ENCODE assay signal across 8 mouse cellular contexts in the genomic region with DNA sequence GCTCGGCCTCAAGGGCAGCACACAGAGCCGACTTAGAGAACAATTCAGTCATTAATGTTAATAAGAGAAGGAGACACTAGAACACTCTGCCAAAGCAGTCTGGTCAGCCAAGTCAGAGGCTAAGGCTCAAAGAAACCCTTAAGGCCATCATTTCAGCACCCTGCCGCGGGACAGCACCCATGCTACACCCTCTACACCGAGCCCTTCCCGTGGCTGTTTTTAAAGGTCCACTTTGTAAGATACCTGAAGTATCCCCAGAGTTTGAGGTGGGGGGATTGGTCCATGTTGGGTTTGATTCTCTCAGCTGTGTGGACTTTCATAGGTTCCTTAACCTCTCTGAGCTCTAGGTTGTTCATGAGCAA. TPM values are rescaled to one million over a fixed set of nuclear protein-coding genes. Genes with fewer than 3 reads are reported as not detected.
DNase-seq lines count a peak whose midpoint lies in the region; ATAC-seq lines count a peak whose summit lies in the region.
"Had no signal": no experiment of that assay in that cellular context is flagged by ENCODE, and none has a peak within 500 bp of the region (broad histone marks: within the 10 kb centered on the region; RNA-seq: fewer than 3 reads in every experiment).

No protein-coding gene starts in this region.

- H3K9me3 ChIP-seq in midbrain, embryonic 16.5 days (replicated peaks; ENCODE audit: control insufficient read depth, low read length, poor library complexity, severe bottlenecking): no peaks in the 10 kb centered on the region
- H3K9me3 ChIP-seq: embryonic facial prominence, embryonic 15.5 days had no signal

- H3K9ac ChIP-seq in midbrain, embryonic 16.5 days (ENCODE audit: low read depth, low read length): no peak overlapping the region
- H3K9ac ChIP-seq: embryonic facial prominence, embryonic 15.5 days had no signal

- no peak overlapping the region for H3K27ac ChIP-seq in midbrain, embryonic 16.5 days (ENCODE audit: low read length)
- H3K27ac ChIP-seq: embryonic facial prominence, embryonic 15.5 days had no signal

- peaks cover 15% of the 10 kb centered on the region for H3K27me3 ChIP-seq in midbrain, embryonic 16.5 days (ENCODE audit: control insufficient read depth, insufficient read depth, low read depth, low read length)

- DNase-seq in right cerebral cortex, postnatal 4 days: peak; percentile 36
- no peak for DNase-seq in right cerebral cortex, postnatal 10 days (ENCODE audit: low spot score in 2 of 2)
- DNase-seq in c-Kit-positive CD71-negative TER-119-negative erythroid progenitor cells, embryonic 14.5 days (ENCODE audit: low read depth): peak; percentile 49
- DNase-seq in kidney, adult 9 months: peak; percentile 36
- no peak for DNase-seq in cerebellum, adult 9-11 months
- no peak for DNase-seq in c-Kit-positive CD71-positive TER-119-positive erythroid progenitor cells, embryonic 14.5 days (ENCODE audit: low spot score)

- H3K4me3 ChIP-seq in midbrain, embryonic 16.5 days (ENCODE audit: low read depth, low read length): no peak overlapping the region
- H3K4me3 ChIP-seq: embryonic facial prominence, embryonic 15.5 days had no signal

- H3K4me2 ChIP-seq in midbrain, embryonic 16.5 days (ENCODE audit: low read length): peak overlapping the region; percentile 50; the same call in 1 of the 2 replicates
- H3K4me2 ChIP-seq: embryonic facial prominence, embryonic 15.5 days had no signal

- peaks cover 23% of the 10 kb centered on the region for H3K4me1 ChIP-seq in midbrain, embryonic 16.5 days (ENCODE audit: control insufficient read depth, insufficient read depth, low read length)

- ATAC-seq in midbrain, embryonic 16.5 days: no peak

- no peaks in the 10 kb centered on the region for H3K36me3 ChIP-seq in midbrain, embryonic 16.5 days (ENCODE audit: control insufficient read depth, insufficient read depth, low read length)
- H3K36me3 ChIP-seq: embryonic facial prominence, embryonic 15.5 days had no signal

- WGBS in midbrain, embryonic 16.5 days: 11% methylated on average over 6 of the region's 6 CpGs

RNA-seq across cellular contexts. Expression of gene Zdhhc22, which starts 6.1 kb away (rescaled TPM):
- polyA plus RNA-seq in midbrain, embryonic 16.5 days (2015; fragmentation: Nextera tagmentation; extraction: Ambion mirVana): 24.4 and 28.1 TPM in 2 replicates

RNA-seq across cellular contexts. Expression of gene Tmem63c, which starts 37.0 kb away (rescaled TPM):
- polyA plus RNA-seq in midbrain, embryonic 16.5 days (2015; fragmentation: Nextera tagmentation; extraction: Ambion mirVana): 12.9 and 13.7 TPM in 2 replicates

RNA-seq across cellular contexts. Expression of gene Cipc, which starts 37.3 kb away (rescaled TPM):
- 56.6 and 57.8 TPM in 2 replicates for polyA plus RNA-seq in midbrain, embryonic 16.5 days (2015; fragmentation: Nextera tagmentation; extraction: Ambion mirVana)

Comparison
In these comparisons a context has a peak if more than half of its experiments do, and no peak if none do; other contexts are left out.
1. DNase-seq: peak in right cerebral cortex, postnatal 4 days (single experiment), c-Kit-positive CD71-negative TER-119-negative erythroid progenitor cells, embryonic 14.5 days (single experiment) and kidney, adult 9 months (single experiment); none in right cerebral cortex, postnatal 10 days (0 of 2), cerebellum, adult 9-11 months (single experiment) and c-Kit-positive CD71-positive TER-119-positive erythroid progenitor cells, embryonic 14.5 days (single experiment).